Mouse (Mus musculus): ENCODE measurements at regions not wholly inside any gene's neighbourhood (a gene's known extent, or its start where the extent isn't known, plus 50 kb on each side); places are given as distances from the start of the nearest gene placed in this dataset.

DNA sequence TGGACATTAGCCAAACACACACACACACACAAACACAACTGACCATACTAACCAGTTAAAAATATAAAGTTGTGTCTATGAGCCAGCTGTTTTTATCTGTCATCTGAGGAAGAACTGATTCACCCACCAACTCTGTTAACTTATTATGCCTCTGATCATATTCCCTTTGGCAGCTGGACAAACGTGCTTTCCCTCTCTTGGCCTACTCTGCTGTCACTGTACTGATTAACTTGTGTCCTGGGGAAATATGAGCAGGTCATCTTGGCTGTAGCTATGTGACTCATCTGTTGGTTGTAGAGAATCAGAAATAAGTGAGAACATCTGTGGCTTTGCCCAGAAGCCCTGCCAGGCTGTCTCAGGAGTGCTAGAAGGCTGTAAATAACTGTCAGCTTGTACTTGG, 210.9 kb upstream of the Gm11232 start:
- Histone ChIP-seq H3K4me1 (ENCODE audit: control insufficient read depth, insufficient read depth, low read length) (no peaks in the 10 kb centered on the region), H3K27ac (ENCODE audit: insufficient read depth, low read depth, low read length) (no peak overlapping the region), H3K4me3 (ENCODE audit: insufficient read depth, low read depth, low read length) (no peak overlapping the region)
- TF ChIP-seq POLR2A (IDR thresholded peaks at IDR 0.05; ENCODE audit: insufficient read depth, low read depth, low read length) (no peak), CTCF (IDR thresholded peaks at IDR 0.05; ENCODE audit: insufficient read depth, low read depth, low read length) (no peak)
- WGBS = 86% methylated on average over 1 of the region's 1 CpGs

- Histone ChIP-seq H3K4me3 (ENCODE audit: insufficient read depth, low read depth, low read length) (no peak overlapping the region), H3K4me1 (ENCODE audit: control insufficient read depth, insufficient read depth, low read length) (no peaks in the 10 kb centered on the region), H3K27ac (ENCODE audit: insufficient read depth, low read depth, low read length) (no peak overlapping the region)
- WGBS = 81% methylated on average over 2 of the region's 2 CpGs
- TF ChIP-seq CTCF (IDR thresholded peaks at IDR 0.05; ENCODE audit: insufficient read depth, low read depth, low read length) (no peak), POLR2A (IDR thresholded peaks at IDR 0.05; ENCODE audit: insufficient read depth, low read depth, low read length) (no peak)
Observed at GRCm38 (mm10) chr4:71953441-71953840, 195.7 kb upstream of the Gm11232 start.

GRCm38 (mm10) chr4:71933240-71933986, 175.6 kb upstream of the Gm11232 start:
- no peak for TF ChIP-seq CTCF (IDR thresholded peaks at IDR 0.05; ENCODE audit: insufficient read depth, low read depth, low read length)
- no peak for TF ChIP-seq POLR2A (IDR thresholded peaks at IDR 0.05; ENCODE audit: insufficient read depth, low read depth, low read length)
- Histone ChIP-seq H3K4me3 (ENCODE audit: insufficient read depth, low read depth, low read length) (no peak overlapping the region), H3K4me1 (ENCODE audit: control insufficient read depth, insufficient read depth, low read length) (no peaks in the 10 kb centered on the region), H3K27ac (ENCODE audit: insufficient read depth, low read depth, low read length) (no peak overlapping the region)
- 51% methylated on average over 2 of the region's 2 CpGs for WGBS

DNA sequence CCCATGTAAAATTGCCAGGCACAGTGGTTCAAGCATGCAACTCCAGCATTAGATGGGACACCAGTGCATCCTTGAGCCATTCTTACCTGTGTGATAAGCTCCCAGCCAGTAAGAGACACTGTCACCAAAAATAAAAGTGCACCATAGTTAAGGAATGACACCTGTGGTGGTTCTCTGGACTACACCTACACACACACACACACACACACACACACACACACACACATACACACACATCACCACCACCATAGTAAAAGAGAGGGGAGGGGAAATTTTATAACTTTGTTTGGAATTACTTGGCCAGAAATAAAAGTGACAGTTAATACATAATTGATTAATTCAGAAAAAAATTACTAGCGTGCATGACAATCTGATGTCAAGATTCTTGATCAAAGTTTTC, 175.1 kb upstream of the Gm11232 start:
- TF ChIP-seq CTCF (IDR thresholded peaks at IDR 0.05; ENCODE audit: insufficient read depth, low read depth, low read length) = no peak
- TF ChIP-seq POLR2A (IDR thresholded peaks at IDR 0.05; ENCODE audit: insufficient read depth, low read depth, low read length) = no peak
- Histone ChIP-seq H3K27ac (ENCODE audit: insufficient read depth, low read depth, low read length) (no peak overlapping the region), H3K4me3 (ENCODE audit: insufficient read depth, low read depth, low read length) (no peak overlapping the region), H3K4me1 (ENCODE audit: control insufficient read depth, insufficient read depth, low read length) (no peaks in the 10 kb centered on the region)
- 33% methylated on average over 1 of the region's 1 CpGs for WGBS

DNA sequence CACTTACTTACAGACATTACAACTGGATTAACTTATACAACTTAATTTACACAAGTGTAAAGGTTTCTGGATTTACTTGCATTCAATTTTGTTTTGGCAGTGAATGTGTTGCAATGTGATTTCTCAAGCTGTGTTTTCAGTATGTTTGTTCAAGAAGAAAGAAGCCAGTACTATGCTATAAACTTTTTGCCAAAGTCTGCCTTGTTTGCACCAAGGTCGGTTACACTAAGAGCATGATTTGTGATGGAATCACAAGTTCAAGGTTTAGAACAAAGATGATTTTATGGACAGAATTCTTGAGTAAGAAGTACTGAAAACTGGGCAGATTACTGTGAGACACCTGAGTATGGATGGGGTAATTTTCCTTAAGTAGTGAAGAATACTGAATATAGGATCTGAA, 153.8 kb upstream of the Gm11232 start:
- Histone ChIP-seq H3K4me1 (ENCODE audit: control insufficient read depth, insufficient read depth, low read length) (no peaks in the 10 kb centered on the region), H3K27ac (ENCODE audit: insufficient read depth, low read depth, low read length) (no peak overlapping the region), H3K4me3 (ENCODE audit: insufficient read depth, low read depth, low read length) (no peak overlapping the region)
- no peak for TF ChIP-seq POLR2A (IDR thresholded peaks at IDR 0.05; ENCODE audit: insufficient read depth, low read depth, low read length)
- no peak for TF ChIP-seq CTCF (IDR thresholded peaks at IDR 0.05; ENCODE audit: insufficient read depth, low read depth, low read length)
- WGBS = 81% methylated on average over 1 of the region's 1 CpGs

DNA sequence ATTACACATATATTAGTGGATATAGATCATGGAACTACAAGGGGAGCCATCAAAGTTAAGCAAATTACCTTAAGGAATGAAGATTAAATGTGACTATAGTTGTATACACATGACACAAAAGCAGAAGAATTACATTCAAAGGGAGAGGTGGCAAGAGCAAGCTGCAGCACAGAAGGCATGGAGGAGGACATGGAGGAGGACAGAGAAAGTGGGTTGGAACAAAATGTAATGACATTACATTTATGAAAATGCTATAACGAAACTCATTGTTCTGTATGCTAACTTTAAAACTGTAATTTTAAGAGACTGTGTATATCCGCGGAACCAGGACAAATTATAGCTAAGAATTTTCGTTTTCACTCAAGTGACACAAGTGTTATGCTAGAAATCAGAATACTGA, 117.9 kb upstream of the Gm11232 start:
- no peak overlapping the region for H3K27ac ChIP-seq (ENCODE audit: insufficient read depth, low read depth, low read length)
- no peaks in the 10 kb centered on the region for H3K4me1 ChIP-seq (ENCODE audit: control insufficient read depth, insufficient read depth, low read length)
- WGBS = 80% methylated on average over 4 of the region's 4 CpGs
- TF ChIP-seq CTCF (IDR thresholded peaks at IDR 0.05; ENCODE audit: insufficient read depth, low read depth, low read length) = no peak
- no peak for TF ChIP-seq POLR2A (IDR thresholded peaks at IDR 0.05; ENCODE audit: insufficient read depth, low read depth, low read length)
- H3K4me3 ChIP-seq (ENCODE audit: insufficient read depth, low read depth, low read length) = no peak overlapping the region

DNA sequence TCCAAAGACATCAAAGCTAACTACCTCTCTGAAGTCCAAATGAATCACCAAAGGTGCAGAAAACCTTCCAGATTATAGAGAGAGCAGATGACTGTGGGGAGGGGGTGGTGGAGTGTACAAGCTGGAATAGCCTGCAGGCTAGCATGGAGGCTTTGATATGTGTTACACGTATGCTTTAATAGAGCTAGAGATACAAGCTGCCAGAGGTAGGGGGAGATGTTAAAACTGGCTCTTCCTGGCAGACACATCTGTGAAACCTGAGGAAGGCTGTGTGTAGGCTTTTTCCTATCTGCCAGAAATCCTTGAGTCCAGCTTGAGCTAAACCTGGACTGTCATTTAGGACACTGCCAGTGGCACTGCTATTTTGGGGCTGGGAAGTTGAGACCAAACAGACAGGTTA, 109.2 kb upstream of the Gm11232 start:
- WGBS = 86% methylated on average over 1 of the region's 1 CpGs

GRCm38 (mm10) chr4:71841833-71842232, 84.1 kb upstream of the Gm11232 start:
- WGBS = 62% methylated on average over 3 of the region's 3 CpGs
- Histone ChIP-seq H3K4me1 (ENCODE audit: control insufficient read depth, insufficient read depth, low read length) (no peaks in the 10 kb centered on the region), H3K27ac (ENCODE audit: insufficient read depth, low read depth, low read length) (no peak overlapping the region), H3K4me3 (ENCODE audit: insufficient read depth, low read depth, low read length) (no peak overlapping the region)
- TF ChIP-seq POLR2A (IDR thresholded peaks at IDR 0.05; ENCODE audit: insufficient read depth, low read depth, low read length) (no peak), CTCF (IDR thresholded peaks at IDR 0.05; ENCODE audit: insufficient read depth, low read depth, low read length) (no peak)

More for the DNA sequence above, 109.2 kb upstream of the Gm11232 start:
- Histone ChIP-seq H3K4me3 (ENCODE audit: insufficient read depth, low read depth, low read length) (no peak overlapping the region), H3K4me1 (ENCODE audit: control insufficient read depth, insufficient read depth, low read length) (no peaks in the 10 kb centered on the region), H3K27ac (ENCODE audit: insufficient read depth, low read depth, low read length) (no peak overlapping the region)
- no peak for TF ChIP-seq CTCF (IDR thresholded peaks at IDR 0.05; ENCODE audit: insufficient read depth, low read depth, low read length)
- no peak for TF ChIP-seq POLR2A (IDR thresholded peaks at IDR 0.05; ENCODE audit: insufficient read depth, low read depth, low read length)

DNA sequence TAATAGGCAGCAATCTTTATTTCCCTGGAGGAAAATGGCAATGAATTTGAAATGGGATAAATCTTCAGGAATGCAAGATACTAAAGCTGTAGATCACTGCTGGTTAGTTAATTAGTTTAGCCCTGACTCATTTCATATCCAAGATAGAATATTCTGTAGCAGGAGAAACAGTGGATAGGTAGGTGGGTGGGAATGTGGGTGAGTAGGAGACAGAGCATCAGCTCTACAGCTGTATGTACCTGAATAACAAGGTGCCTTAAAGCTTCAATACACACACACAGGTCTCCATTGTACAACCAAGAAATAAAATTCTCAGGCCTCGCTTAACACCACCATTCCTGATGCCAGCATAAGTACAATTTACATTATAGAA, 83.0 kb upstream of the Gm11232 start:
- 77% methylated on average over 1 of the region's 1 CpGs for WGBS
- H3K4me3 ChIP-seq (ENCODE audit: insufficient read depth, low read depth, low read length) = no peak overlapping the region
- no peaks in the 10 kb centered on the region for H3K4me1 ChIP-seq (ENCODE audit: control insufficient read depth, insufficient read depth, low read length)
- TF ChIP-seq POLR2A (IDR thresholded peaks at IDR 0.05; ENCODE audit: insufficient read depth, low read depth, low read length) (no peak), CTCF (IDR thresholded peaks at IDR 0.05; ENCODE audit: insufficient read depth, low read depth, low read length) (no peak)
- no peak overlapping the region for H3K27ac ChIP-seq (ENCODE audit: insufficient read depth, low read depth, low read length)

Measured in olfactory bulb, adult 2 months (tissue).